Mouse (Mus musculus) embryonic fibroblast, embryonic 13.5 days (primary cell): Measurements from ENCODE around the gene Ager.
A peak's percentile ranks its signal among the peaks of the same experiment; 100 is the strongest.

Source experiments
- CTCF ChIP-seq: IDR thresholded peaks from 2 replicates; pipeline ENCODE4 v1.5.1; 2011; ENCODE audit warnings: mild to moderate bottlenecking, control low read depth, low read length, moderate library complexity, borderline replicate concordance; ENCODE audit not compliant: insufficient read depth
- POLR2A ChIP-seq: IDR thresholded peaks from 2 replicates; pipeline ENCODE4 v1.6.1; 2011; ENCODE audit warnings: low read depth, mild to moderate bottlenecking, control low read depth, low read length, moderate library complexity

DNA sequence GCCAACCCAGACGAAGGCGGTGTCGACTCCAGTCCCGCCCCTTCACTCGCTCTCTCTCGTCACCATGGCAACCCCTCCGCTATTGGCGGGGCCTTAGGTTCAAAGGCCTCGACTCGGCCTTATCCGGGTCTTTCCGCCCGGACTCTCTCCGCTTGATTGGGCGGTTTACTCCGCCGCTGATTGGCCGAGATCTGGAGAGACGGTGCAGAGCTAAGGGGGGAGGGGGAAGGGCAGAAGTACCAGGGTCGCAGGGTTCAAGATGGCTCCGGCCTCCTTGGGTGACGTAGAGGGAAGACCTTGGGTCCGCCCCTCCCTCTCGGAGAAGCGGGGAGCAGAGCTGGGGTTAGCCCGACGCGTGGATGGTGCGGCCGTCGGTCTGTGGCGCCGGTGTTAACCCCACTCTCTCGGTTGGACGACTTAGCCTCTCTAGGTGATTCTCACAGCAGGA lies 6.4 kb downstream of the Ager start, which contains the start of gene Agpat1:
- TF ChIP-seq CTCF (no peak), POLR2A (peak; percentile 92)
